Mouse (Mus musculus) cerebellum, adult 9-11 months (tissue): ENCODE results near the gene Mettl27.
"Not testable (repeated sequence)": the region's sequence is repeated elsewhere in the genome, so short reads cannot be mapped to it uniquely, and the experiment has no call there.

Experiments
- DNase-seq: peaks from one replicate; pipeline ENCODE4 v3.0.0; 2022

Gene Mettl27

DNA sequence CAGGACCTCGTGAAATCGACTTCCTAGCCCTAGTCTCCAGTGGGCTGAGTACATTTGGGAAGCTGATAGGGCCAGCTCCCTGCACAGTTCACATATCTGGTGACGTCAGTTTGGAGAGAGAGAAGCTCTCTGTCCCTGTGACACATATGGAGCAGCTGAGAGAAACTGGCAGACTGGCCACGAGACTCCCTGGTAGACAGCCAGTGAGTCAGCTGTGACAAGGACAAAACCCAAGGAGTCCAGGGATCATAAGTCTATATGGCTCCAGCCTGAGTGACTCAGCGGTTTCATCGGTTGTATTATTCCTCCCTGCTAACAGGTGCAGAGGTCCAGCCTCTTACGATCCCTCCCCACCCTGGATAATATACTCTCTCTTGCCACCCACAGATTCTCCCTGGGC is 26.9 kb downstream of the Mettl27 start:
- no peak for DNase-seq

DNA sequence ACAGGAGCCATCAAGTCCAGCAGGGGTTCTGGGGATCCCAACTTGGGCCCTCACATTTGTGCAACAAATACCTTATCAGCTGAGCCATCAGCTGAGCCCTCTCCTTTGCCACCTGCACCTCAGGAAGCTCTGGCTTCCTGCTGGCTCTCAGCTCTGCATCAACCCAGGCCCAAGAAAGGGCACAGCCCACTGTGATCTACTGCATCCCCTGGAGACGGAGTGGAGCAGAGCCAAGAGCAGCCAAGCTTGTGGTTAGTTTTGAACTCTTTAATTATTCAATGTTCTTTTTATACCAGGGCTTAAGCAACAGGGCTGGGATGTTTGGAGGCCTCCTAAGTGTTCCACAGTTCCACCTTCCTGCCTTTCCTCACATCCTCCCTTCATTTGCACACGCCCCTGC is 28.3 kb downstream of the Mettl27 start:
- DNase-seq = no peak

DNA sequence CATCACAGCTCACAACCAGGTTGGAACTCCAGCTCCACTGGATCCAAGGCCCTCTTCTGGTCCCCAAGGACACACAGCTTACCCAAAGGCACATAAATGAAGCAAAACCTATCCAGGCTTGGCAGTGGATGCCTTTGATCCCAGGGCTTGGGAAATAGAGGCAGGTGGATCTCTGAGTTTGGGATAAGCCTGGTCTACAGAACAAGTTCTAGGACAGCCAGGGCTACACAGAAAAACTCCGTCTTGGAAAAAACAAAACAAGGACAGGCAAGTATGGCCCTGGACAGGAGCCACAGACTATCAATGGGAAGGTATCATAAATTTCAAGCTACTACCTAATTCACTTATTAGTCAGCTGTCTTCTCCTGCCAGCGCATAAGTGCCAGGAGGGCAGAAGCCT is 29.4 kb downstream of the Mettl27 start:
- DNase-seq = no peak

DNA sequence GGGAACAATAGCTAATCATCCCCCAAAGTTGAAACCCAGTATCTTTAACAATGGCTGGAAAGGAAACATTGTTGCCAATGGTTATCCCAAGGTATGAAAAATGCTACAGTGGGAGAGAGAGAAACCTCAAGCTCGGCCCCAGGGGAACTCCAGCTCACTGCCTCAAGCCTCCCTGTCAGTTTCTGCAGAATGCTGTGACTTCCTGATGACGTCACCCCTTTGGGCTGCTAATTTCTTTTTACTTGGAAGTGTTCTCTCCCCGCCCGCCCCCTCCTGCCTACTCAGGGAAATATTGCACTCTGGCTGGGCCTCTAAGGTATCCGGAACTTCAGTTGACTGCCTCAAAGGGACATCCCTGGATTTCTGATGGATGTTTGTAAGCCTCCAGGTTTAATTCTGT is 31.4 kb downstream of the Mettl27 start:
- DNase-seq = no peak

DNA sequence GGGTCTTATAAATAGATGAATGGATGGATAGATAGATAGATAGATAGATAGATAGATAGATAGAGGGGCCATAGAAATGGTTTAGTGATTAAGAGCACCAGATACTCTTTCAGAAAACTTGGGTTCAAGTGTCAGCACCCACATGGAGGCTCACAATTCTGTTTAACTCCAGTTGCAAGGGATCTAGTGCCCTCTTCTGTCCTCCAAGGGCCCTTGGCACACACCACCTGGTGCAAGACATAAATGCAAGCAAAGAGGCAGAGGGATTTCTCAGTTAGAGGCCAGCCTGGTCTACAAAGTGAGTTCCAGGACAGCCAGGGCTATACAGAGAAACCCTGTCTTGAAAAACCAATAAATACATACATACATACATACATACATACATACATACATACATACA is 32.5 kb downstream of the Mettl27 start:
- not testable (repeated sequence) for DNase-seq

DNA sequence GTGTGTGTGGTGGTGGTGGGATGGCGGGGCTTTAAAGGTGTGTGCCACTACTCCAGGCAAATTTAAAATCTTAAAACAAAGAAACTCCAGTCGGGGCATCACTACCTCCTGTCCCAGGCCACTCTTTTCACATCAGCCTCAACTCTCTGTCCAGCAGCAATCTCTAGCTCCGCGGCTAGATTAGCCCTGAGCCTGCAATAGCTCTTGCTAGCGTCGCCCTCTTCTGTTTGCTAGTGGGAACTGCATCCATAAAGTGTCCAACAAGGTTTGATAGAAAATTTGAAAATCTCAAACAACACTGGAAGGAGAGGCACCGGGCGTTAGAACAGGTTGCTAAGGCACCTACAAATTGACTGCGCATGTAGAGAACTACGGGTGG is 33.3 kb downstream of the Mettl27 start:
- peak; percentile 55 for DNase-seq

DNA sequence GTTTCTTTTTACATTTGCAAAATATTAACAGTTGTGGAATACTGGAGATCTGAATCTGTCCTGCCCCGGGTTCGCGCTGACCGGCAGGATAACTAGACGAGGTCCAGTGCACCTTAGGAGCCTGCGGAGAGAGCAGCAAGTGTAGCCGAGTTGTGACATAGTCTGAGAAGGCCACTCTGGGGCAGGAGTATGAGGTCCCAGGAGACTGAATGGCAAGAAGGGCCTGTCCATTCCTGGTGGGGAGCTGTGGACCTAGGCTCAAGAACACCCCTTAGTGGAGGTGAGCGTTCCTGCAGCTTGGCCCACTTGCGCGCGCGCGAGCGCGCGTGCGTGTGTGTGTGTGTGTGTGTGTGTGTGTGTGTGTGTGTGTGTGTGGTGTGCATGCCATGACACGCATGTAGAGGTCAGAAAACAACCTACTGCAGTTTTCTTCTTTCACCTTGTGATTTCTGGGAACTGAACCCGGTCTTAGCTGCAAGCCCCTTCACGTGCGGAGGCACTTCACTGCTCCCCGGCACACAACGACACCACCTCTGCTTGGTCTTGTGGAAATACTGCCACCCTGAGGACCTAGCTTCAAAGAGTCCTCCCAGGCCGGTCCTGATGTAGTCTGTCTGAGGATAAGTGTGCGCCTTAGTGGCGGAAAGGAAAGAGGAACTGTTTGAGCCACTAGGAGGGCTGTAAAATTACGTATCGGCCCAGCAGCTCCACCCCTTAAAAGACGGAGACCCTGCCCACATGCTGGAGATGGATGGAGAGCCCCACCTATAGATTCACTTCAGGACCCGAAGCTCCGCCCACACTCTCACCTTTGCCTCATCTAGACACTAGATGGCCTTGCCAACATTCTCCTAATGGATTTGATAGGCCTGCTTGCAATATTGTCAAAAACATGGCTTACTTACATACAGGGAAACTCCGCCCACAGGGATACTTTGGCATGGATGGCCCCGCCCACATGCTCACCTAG is 34.0 kb downstream of the Mettl27 start:
- peak; percentile 27 for DNase-seq

DNA sequence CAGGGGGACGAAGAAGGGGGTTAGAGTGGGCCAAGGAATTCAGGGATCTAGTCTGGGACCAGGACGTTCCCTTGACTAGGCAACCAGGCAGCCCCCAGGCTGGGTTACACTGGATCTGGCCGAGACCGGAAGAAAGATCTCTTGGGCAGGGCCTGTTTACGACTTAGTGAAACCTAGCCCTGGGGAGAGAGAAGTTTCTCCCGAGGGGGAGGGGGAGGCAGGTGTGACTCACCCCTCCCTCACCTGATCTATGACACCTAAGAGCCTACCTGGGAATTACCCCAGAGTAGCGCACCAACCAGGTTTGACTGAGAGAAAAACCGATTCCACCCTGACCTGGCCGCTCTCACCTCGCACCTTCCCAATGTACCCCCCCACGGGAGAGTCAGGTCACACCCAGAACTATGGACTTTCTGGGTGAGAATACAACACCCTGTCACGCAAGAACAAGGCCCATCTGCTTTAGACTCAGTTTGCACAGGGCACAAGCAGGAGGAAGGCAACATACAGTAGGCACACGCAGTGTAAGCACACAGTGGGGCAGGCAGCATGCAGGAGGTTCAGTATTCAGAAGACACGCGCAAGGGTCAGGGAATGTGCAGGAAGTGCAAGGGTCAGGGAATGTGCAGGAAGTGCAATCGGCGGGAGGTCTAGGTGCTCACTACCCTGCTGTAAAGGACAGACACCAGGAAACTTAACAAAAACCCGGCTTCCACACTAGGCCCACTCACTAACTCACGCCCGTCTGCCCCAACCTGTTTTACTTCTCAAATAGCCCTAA is 35.2 kb downstream of the Mettl27 start:
- no peak for DNase-seq

DNA sequence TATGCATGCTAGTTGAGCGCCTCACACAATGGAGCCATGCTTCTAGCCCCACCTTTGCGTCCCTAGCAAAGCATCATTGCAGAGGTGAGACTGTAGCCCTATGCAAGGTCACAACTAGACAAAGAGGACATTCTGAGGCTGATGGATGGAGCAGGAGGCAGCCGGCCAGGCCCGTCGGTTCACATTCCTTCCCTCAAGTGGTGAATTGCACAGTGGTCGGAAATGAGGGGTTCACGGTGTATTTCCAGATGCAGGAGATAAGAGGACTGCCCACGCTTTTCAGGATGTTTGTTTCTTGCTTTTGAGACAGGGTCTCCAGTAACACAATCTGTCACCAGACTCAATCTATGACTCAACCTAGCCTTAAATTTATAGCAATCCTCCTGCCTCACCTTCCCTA is 38.5 kb downstream of the Mettl27 start:
- DNase-seq = no peak

DNA sequence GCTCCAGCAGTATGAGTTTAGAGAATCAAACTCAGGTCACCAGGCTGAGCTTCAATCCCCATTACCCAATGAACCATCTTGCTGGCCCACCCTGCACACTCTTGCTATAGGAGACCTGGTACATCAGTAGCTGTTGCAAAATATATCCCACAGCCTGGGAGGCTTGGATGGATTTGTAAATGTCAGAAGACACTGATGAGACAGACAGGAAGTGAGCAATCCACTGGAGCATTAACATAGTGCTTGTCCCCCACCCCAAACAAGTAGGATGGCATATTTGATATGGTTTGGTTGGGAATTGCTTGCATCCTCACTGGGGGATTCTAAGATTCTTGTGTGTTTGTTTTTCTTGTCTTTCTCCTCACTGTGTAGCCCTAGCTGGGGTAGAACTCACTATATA is 40.9 kb downstream of the Mettl27 start:
- DNase-seq = no peak

DNA sequence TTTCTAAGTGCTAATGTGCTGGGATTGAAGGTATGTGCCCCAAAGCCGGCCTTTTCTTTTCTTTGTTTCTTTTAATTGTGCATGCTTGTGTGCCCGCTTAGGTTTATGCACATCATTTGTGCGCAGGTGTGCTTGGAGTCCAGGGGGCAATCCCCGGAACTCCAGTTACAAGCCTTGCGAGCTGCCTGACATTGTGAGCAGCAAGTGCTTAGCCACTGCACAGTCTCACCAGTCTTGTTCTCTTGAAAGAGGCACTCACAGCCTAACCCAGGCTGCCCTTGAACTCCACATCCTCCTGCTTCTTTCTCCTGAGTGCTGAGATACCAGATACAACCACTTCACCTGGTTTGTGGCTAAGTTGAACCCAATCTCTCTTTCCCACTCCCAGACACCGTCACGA is 41.4 kb downstream of the Mettl27 start:
- DNase-seq = no peak

DNA sequence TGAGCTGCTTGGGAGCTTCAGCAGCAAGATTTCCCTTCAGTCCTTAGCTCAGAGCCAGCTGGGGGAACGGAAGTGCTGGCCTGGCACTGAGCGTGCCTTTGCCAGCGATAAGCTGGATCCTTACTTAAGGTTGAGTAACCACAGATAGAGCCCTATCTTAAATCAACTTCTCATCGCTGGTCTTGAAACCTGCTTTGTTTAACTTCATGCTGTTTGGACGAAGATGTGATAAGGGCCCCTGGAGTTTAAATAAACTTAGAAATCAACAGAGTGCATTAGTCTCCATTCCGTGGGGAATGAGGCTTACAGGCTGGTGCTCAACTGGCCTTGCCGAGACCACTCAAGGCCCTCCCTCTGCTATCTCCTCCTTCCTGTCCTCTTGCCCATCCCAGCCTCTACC is 42.1 kb downstream of the Mettl27 start:
- DNase-seq = no peak

DNA sequence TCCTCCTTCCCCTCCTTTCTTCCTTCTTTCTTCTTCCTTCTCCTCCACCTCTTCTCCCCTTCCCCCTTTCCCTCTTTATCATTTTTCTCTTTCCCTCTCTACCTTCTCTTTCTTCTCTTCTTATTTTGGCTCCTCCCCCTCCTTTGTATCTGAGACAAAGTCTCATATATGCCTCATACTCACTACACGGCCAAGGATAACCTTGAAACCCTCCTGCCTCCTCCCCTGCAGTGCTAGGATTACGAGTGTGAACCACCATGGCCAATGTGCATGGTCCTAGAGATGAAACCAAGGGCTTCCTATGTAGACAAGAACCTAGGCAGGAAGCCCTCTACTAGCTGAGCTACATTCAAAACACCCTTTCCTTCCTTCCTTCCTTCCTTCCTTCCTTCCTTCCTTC is 42.8 kb downstream of the Mettl27 start:
- DNase-seq = no peak

DNA sequence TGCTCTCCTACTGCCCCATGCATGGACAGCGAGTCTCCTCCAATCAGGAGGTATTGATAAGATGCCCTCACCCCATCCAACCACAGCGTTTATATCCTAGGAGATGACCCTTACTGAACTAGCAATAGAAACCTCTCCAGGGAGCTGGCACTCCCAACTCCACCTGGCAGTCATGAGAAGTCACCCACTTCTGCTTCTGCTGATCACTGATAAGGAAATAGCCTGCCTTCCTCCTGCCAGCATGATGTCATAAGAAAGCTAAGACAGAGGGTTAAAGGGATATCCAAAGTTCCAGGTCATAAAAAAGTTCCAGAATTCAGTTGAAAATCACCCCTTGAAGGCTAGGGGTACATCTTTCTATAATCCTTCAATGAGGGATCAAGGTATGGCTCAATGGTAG is 44.0 kb downstream of the Mettl27 start:
- DNase-seq = no peak

DNA sequence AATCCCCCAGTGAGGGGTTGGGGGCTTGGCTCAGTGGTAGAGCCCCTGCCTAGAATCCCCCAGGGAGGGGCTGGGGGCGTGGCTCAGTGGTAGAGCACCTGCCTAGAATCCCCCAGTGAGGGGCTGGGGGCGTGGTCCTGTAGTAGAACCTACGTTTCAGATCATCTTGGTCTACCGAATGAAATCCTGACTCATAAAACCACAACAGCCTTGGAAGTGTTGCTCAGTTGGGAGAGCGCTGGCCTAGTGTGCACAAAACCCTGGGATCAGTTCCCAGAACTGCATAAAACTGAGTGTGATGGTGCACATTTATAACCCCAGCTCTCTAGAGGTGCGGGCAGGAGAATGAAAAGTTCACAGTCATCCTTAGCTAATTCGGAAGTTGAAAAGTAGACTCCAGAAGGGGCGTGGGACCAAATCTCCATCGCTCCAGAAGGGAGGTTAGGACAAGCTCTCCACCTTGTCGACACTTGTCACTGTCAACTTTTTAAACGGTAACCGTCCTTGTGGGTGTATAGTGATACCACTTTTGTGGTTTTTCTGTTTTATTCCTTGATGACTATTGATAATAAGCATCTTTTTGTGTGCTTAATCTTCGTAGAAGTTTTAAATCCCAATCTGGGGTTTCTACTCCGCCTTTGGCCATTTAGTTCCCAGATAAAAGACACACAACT is 44.5 kb downstream of the Mettl27 start:
- no peak for DNase-seq

DNA sequence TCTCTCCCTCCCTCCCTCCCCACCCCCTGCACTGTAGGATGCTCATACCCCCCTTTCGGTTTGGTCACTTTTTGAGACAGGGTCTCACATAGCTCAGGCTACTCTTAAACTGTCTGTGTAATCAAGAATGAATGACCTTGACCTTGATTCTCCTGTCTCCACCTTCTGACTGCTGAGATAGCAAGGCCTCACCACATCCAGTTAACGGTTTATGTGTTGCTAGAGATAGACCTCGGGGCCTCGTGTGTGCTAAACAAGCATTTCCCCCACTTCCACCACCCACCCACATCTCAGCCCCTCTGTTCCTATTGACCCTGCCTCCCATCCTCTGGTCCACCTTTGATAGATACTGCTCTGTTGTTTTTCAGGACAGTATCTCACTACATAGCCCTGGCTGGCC is 45.7 kb downstream of the Mettl27 start:
- no peak for DNase-seq

DNA sequence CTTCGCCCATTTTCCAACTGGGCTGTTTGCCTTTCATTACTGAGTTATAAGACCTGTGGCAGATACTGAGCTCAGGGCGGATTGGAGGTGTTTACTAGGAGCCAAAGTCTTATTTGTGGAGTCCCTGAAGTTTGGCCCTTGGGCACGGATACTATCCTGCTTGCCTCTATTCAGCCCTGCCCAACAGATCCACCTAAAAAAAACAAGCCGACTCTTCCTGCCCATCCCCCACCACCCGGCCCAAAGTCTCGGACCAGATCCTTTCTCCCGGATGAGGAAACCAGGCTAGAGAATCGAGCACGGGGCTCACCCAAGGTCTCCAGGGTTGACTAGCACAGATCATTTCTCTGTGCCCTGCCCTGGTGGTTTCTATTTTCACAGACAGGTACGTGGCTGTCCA is 49.0 kb downstream of the Mettl27 start:
- no peak for DNase-seq

DNA sequence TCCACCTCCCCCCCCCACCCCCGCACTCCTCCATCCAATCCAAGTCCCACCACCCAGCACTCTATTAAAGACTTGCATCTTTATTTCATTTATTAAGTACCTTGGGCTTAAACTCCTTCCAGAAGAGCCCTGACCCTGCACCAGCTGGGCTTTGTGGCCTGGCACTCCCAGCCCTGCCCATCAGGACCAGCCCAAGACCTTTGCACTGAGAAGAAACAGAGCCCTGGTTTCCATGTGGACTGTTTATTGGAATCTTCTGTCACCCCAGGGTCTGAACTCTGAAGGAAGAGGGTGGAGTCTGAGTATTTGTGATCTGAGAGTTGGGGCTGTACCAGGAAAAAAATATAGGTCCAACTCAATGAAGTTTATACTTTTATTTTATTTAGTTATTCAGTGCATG is 50.9 kb downstream of the Mettl27 start:
- no peak for DNase-seq

DNA sequence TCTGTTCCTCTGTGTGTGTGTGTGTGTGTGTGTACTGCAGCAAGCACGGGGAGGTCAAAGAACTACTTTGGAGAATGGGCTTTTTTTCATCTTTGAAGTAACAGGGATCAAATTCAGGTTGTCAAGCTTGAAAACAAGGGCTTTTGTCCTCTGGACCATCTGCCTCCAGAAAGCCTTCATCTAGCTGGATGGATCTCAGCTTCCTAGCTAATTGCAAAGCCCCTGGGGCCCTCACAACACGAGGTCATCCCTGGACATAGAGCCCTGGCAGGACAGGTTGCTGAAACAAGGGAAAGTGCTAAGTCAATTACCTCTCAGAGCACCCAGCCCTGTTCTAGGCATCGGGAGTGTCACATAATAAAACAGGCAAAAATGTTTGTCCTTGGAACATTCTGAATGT is 51.6 kb downstream of the Mettl27 start:
- no peak for DNase-seq

DNA sequence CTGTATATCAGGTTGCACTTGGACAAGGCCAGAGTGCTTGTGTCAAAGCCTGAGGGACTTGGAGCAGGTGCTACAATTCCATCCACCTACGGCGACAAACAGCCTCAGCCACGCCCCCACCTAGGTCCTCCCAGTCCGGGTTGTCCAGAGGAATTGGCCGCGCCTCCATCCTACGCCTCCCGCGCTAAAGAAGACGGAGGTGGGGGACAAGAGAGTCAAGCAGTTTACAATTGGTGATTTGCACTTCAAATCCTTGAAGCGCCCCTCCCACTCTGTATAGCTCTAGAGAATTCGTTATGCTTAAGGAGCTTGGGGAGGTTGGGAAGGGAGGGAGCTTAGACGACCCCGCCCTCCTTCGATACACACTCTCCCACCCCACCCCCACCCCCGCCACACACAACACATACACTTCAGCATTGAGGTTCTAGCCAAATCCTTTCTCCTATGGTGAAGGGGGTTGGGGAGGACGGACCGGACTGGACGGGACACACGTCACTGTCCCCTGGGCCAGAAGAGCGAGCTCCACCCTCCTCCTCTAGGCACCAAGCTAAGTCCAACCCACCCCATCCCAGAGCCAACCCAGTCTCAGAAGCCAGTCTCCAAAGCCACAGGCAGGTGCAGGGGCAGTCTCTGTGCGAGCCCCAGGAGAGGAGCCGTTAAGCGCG is 53.6 kb downstream of the Mettl27 start, which contains the start of gene Cldn3:
TSS of gene Cldn3 (plus strand) at position 582 of the 665 bp plus-strand sequence.
- no peak for DNase-seq

DNA sequence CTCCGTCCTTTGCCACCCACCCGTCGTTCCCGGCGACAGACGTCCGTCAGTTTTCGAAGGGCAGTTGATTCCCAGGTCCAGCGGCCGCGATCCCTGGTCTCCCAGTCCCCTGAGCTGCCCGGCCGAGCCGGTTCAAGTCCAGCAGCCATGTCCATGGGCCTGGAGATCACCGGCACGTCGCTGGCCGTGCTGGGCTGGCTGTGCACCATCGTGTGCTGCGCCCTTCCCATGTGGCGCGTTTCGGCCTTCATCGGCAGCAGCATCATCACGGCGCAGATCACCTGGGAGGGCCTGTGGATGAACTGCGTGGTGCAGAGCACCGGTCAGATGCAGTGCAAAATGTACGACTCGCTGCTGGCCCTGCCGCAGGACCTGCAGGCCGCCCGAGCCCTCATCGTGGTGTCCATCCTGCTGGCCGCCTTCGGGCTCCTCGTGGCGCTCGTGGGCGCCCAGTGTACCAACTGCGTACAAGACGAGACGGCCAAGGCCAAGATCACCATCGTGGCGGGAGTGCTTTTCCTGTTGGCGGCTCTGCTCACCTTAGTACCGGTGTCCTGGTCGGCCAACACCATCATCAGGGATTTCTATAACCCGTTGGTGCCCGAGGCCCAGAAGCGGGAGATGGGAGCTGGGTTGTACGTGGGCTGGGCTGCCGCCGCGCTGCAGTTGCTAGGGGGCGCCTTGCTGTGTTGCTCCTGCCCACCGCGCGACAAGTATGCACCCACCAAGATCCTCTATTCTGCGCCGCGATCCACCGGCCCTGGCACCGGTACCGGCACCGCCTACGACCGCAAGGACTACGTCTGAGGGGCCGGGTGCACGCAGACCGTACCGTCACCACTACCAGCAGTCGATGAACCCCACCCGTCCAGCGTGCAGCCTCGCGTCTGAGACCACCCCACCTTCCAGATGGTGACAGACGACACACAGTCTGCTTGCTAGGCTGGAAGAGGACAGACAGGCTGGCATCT is 54.4 kb downstream of the Mettl27 start:
- DNase-seq = no peak

DNA sequence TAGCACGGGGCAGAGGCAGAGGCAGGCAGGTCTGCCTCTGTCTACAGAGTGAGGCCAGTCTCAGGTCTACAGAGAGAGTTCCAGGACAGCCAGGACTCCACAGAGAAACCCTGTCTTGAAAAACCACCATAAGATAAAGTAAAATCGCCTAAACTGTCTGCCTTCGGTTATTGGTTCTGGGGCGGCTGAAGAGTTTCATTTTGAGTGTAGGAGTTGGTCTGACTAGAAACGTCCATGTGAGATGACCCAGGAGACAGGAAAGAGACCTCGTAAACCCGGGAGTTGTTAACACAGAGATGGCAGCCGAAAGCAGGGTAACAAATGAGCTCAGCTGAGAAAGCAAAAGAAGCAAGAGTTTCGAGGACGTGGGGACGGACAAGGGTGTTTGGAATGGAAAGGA is 57.0 kb downstream of the Mettl27 start:
- no peak for DNase-seq
